Mouse (Mus musculus): ENCODE measurements around the gene Pdzd7. TPM values are rescaled to one million over a fixed set of nuclear protein-coding genes. Genes with fewer than 3 reads are reported as not detected.

The Pdzd7 gene
- polyA plus RNA-seq, 1 experiment from 2014 or later = 0.34 TPM

DNA sequence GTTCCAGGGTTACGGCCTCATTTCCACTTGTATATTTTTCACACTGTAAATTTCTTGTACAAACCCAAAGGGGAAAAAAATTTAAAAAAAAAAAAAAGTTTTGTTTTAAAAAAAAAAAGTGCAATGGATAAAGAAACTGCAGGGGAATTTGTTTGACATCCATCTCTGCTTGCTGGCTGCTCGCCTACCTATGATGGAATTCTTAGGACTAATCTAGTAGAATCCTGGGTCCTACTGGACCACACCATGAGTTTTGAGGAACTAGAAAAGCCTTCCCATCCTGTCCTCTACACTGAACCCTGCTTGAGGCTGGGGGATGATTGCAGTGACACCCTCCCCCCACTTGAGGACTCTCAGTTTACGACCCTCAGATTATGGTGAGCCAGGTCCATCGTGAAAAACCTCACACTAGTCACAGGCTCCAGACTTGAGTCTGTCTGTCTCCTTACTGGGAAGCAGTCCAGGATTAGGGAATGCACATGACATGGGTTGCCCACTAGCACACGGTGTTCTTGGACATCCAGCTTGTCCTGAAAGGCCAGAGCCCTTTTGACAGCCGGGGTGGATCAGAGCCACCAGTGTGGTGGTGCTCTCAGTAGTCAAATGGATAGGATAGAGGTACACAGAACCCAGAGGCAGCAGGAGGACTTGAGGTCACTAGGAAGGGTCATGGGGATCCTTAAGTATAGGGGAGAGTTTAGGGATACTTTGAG lies 18.4 kb downstream of the Pdzd7 start:
- 65% methylated on average over 6 of the region's 6 CpGs for WGBS
- Histone ChIP-seq H3K4me1 (peaks cover 27% of the 10 kb centered on the region), H3K9me3 (no peaks in the 10 kb centered on the region), H3K36me3 (peaks cover 58% of the 10 kb centered on the region), H3K27ac (no peak overlapping the region; the same call in 1 of the 2 replicates), H3K4me3 (no peak overlapping the region), H3K9ac (no peak overlapping the region), H3K27me3 (no peaks in the 10 kb centered on the region), H3K4me2 (no peak overlapping the region)
- ATAC-seq (ENCODE audit: borderline replicate concordance, extremely low read depth, low FRiP score, low TSS enrichment) = no peak

DNA sequence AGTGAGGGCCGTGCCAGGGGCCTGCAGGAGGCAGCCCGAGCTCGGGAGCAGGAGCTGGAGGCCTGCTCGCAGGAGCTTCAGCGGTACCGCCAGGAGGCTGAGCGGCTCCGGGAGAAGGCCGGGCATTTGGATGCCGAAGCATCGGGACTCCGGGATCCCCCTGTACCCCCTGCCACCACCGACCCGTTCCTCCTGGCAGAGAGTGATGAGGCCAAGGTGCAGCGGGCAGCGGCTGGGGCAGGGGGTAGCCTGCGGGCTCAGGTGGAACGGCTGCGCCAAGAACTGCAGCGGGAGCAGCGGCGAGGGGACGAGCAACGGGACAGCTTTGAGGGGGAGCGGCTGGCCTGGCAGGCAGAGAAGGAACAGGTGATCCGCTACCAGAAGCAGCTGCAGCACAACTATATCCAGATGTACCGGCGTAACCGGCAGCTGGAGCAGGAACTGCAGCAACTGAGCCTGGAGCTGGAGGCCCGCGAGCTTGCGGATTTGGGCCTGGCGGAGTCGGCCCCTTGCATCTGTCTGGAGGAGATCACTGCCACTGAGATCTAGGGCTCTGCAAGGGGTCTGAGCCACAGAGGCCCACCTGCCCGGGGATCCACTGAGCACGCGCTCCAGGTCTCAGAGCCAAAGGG lies 19.5 kb downstream of the Pdzd7 start:
- Histone ChIP-seq H3K9ac (no peak overlapping the region), H3K27ac (no peak overlapping the region), H3K4me1 (peaks cover 24% of the 10 kb centered on the region), H3K9me3 (no peaks in the 10 kb centered on the region), H3K4me2 (no peak overlapping the region), H3K4me3 (no peak overlapping the region), H3K27me3 (no peaks in the 10 kb centered on the region), H3K36me3 (peaks cover 67% of the 10 kb centered on the region)
- 89% methylated on average over 37 of the region's 37 CpGs for WGBS
- ATAC-seq (ENCODE audit: borderline replicate concordance, extremely low read depth, low FRiP score, low TSS enrichment) = no peak

DNA sequence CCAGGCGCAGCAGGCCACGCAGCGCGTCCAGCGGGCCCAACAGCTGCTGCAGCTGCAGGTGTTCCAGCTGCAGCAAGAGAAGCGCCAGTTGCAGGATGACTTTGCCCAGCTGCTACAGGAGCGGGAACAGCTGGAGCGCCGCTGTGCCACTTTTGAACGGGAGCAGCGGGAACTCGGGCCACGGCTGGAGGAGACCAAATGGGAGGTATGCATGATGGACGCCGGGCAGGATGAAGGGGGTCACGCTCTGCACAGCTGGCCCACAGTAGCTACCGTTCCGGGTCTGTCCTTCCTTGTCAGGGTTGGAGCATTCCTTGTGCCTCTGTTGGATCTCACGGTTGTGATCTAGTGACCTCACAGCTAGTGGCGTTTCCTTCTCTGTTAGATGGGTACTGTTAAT lies 20.7 kb downstream of the Pdzd7 start:
- no peak for ATAC-seq (ENCODE audit: borderline replicate concordance, extremely low read depth, low FRiP score, low TSS enrichment)
- Histone ChIP-seq H3K9me3 (no peaks in the 10 kb centered on the region), H3K27me3 (no peaks in the 10 kb centered on the region), H3K36me3 (peaks cover 67% of the 10 kb centered on the region), H3K4me1 (peaks cover 25% of the 10 kb centered on the region), H3K27ac (no peak overlapping the region), H3K9ac (no peak overlapping the region), H3K4me2 (no peak overlapping the region), H3K4me3 (no peak overlapping the region)
- WGBS = 71% methylated on average over 20 of the region's 20 CpGs

DNA sequence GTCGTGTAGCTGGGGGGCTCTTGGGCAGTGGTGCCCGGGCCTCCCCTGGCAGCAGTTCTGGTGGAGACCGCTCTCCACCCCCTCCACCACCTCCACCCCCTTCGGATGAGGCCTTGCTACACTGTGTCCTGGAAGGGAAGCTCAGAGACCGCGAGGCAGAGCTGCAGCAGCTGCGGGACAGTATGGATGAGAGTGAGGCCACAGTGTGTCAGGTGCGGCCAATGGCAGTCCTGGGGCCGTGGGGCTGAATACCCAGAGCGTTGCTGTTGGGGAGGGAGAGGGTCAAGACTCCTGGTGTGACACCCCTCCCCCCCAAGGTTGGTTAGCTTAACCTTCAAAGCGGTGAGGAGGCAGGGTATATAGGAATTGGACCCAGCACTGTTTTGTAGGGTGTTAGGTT lies 21.5 kb downstream of the Pdzd7 start:
- WGBS = 69% methylated on average over 10 of the region's 11 CpGs
- ATAC-seq (ENCODE audit: borderline replicate concordance, extremely low read depth, low FRiP score, low TSS enrichment) = no peak
- H3K36me3 ChIP-seq = peaks cover 67% of the 10 kb centered on the region
- H3K27ac ChIP-seq = no peak overlapping the region
- peaks cover 33% of the 10 kb centered on the region for H3K4me1 ChIP-seq
- H3K4me2 ChIP-seq = no peak overlapping the region
- H3K27me3 ChIP-seq = no peaks in the 10 kb centered on the region
- H3K9me3 ChIP-seq = no peaks in the 10 kb centered on the region
- no peak overlapping the region for H3K9ac ChIP-seq
- H3K4me3 ChIP-seq = no peak overlapping the region

DNA sequence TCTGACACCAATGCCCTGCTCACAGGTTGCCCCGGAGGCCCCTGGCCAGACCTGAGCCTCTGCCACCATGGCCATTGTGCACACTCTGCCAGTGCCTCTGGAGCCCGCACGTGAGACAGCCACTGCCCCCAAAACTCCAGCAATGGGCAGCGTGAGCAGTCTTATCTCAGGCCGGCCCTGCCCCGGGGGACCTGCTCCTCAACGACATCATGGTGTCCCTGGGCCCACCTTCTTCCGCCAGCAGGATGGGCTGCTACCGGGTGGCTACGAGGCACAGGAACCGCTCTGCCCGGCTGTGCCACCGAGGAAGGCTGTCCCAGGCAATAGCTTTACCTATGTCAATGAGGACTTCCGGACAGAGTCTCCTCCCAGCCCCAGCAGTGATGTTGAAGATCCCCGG lies 24.2 kb downstream of the Pdzd7 start:
- Histone ChIP-seq H3K27ac (no peak overlapping the region), H3K4me1 (peaks cover 46% of the 10 kb centered on the region), H3K36me3 (peaks cover 46% of the 10 kb centered on the region), H3K4me2 (peak overlapping the region; percentile 79; the same call in 1 of the 2 replicates), H3K4me3 (no peak overlapping the region), H3K27me3 (no peaks in the 10 kb centered on the region), H3K9ac (0 out of 2 replicates have a peak overlapping the region, but pooled peaks have one; percentile 10), H3K9me3 (no peaks in the 10 kb centered on the region)
- no peak for ATAC-seq (ENCODE audit: borderline replicate concordance, extremely low read depth, low FRiP score, low TSS enrichment)
- WGBS = 82% methylated on average over 15 of the region's 15 CpGs

DNA sequence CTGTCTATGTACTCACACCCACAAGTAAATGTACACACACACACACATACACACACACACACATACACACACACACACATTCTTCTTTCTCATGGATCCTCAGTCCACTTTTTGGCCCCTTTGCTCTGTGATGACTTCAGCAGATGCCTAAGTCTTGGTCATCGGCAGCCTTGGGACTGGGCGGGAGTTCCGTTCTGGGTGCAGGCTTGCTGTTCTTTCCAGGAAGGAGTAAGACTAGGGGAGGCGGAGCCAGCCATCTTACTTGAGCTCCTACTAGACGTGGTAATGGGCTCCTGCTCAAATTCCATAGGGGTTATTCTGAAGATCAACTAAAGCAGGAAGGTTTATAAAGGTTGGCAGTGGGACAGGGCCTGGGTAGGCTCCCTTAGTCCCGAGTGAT lies 25.2 kb downstream of the Pdzd7 start:
- H3K4me3 ChIP-seq = peak overlapping the region; percentile 5; the same call in 1 of the 2 replicates
- WGBS = 36% methylated on average over 6 of the region's 6 CpGs
- ATAC-seq (ENCODE audit: borderline replicate concordance, extremely low read depth, low FRiP score, low TSS enrichment) = no peak

DNA sequence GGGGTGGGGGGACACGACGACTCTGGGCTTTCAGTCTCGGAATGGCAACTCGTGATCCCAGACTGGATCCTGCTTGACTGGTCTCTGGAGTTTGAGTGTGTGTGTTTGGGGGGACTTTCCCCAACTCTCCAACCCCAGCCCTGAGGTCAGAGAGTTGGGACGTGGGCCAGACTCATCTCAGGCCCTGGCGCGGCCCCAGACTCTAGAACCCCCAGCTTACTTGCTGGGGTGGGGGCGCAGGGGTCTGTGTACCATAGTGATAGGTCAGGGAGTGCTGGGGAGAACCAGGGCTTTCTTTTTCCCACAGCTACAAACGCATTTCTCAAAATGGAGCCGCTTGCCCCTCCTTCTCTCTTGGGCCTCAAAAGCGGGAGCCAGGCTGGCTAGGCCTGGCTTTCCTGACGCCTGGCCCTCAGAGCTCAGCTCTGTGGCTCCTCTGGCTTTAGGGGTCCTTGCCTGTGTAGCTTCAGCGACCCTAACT lies 27.1 kb downstream of the Pdzd7 start:
- H3K27me3 ChIP-seq = no peaks in the 10 kb centered on the region
- ATAC-seq (ENCODE audit: borderline replicate concordance, extremely low read depth, low FRiP score, low TSS enrichment) = no peak
- peaks cover 63% of the 10 kb centered on the region for H3K4me1 ChIP-seq
- under 1% methylated on average over 13 of the region's 13 CpGs for WGBS
- peaks cover 18% of the 10 kb centered on the region for H3K36me3 ChIP-seq
- H3K4me2 ChIP-seq = peak overlapping the region; percentile 79
- H3K9ac ChIP-seq = peak overlapping the region; percentile 89
- peak overlapping the region; percentile 99 for H3K27ac ChIP-seq
- H3K9me3 ChIP-seq = no peaks in the 10 kb centered on the region
- peak overlapping the region; percentile 74 for H3K4me3 ChIP-seq

More for the DNA sequence above, 25.2 kb downstream of the Pdzd7 start:
- Histone ChIP-seq H3K9me3 (no peaks in the 10 kb centered on the region), H3K36me3 (peaks cover 35% of the 10 kb centered on the region), H3K27me3 (no peaks in the 10 kb centered on the region), H3K9ac (no peak overlapping the region), H3K4me1 (peaks cover 50% of the 10 kb centered on the region), H3K27ac (no peak overlapping the region), H3K4me2 (peak overlapping the region; percentile 79)

DNA sequence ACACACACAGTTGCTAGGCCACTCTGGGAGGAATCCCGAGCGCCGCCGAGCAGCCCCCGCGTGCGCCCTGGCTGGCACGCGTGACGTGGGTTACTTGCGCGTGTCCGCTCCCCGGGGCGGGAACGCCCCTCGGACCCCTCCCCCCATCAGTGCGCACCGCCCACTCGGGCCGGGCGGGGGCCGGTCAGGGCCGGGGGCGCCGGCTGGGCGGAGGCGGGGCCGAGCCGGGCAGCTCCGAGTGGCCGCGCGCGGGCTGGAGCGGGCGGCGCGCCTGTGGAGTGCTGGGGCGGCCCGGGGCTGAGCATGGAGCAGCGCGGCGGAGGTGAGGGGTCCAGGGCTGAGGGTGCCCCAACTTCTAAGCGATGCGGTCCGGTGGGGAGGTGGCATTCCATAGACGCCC lies 27.6 kb downstream of the Pdzd7 start:
- Histone ChIP-seq H3K36me3 (peaks cover 16% of the 10 kb centered on the region), H3K27ac (peak overlapping the region; percentile 99), H3K4me1 (peaks cover 67% of the 10 kb centered on the region), H3K4me2 (peak overlapping the region; percentile 79), H3K27me3 (no peaks in the 10 kb centered on the region), H3K4me3 (peak overlapping the region; percentile 74), H3K9ac (peak overlapping the region; percentile 89), H3K9me3 (no peaks in the 10 kb centered on the region)
- WGBS = 1% methylated on average over 46 of the region's 48 CpGs
- ATAC-seq (ENCODE audit: borderline replicate concordance, extremely low read depth, low FRiP score, low TSS enrichment) = peak; percentile 73

DNA sequence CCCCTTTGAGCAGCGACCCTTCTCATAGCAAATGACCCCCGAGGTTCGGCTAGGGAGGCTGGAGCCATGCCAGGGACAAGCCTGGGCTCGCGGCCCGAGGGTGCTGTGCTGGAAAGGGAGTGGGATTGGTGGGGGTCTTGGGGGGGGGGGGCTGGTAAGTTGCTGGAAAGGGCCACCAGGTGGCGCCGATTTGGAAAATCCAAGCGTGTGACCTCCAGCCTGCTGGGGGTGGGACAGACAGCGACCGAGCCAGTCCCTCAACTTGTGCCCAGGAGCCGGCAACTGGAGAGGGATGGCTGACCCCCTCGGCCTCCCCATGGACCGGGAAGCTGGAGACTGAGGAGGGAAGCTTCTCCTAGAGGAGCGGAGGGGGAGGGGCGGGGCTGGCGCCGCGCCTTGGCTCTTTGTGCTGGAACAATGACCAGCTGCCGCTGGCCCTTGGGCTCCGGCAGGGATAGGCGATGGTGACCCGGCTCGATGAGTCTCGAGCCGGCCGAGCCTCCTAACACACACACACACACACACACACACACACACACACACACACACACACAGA lies 28.2 kb downstream of the Pdzd7 start:
- WGBS = under 1% methylated on average over 26 of the region's 27 CpGs
- Histone ChIP-seq H3K27me3 (no peaks in the 10 kb centered on the region), H3K36me3 (peaks cover 10% of the 10 kb centered on the region; the same call in 1 of the 2 replicates)

DNA sequence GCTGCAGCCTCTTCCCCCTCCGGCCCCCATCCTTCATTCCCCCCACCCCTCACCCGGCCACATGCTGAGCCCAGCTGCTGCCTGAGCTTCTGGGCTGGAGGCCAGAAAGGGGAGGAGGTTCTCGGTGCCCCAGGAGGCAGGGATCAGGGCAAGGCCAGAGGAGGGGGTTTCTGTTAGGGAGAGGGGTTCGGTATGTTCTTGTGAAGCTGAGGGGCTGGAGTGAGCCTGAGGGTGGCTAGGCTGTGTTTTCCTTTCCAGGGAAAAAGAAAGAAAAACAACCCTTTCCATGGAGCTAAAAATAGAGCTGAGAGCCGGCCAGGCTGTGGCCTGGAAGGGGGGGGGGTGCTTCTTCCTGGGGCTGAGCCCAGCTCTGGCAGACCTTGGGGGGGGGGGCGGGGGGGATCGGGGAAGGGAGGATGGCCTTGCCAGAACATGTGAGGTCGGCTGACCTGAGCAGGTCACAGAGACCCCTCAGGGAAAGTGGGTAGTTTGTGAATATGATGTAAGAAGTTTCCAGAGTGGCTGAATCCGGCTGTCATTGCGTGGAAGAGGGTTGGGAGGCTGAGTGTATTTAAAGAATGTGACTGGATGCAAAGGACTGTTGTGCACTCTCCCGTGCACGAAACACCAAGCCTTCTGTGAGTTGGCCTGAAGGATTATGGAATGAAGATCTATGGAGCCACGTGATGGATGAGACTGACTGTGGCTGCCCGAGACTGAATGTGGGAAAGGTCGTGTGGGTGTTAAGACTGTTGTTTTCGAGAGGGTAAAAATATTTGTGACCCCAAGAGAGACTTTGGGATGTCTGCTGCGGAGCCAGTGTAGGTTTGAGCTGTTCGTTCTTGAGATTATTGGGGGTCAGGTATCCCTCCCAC lies 28.9 kb downstream of the Pdzd7 start:
- Histone ChIP-seq H3K9me3 (no peaks in the 10 kb centered on the region), H3K36me3 (peaks cover 8% of the 10 kb centered on the region), H3K4me3 (peak overlapping the region; percentile 74), H3K4me1 (peaks cover 68% of the 10 kb centered on the region), H3K4me2 (peak overlapping the region; percentile 79), H3K27me3 (no peaks in the 10 kb centered on the region), H3K9ac (peak overlapping the region; percentile 60), H3K27ac (peak overlapping the region; percentile 99)
- ATAC-seq (ENCODE audit: borderline replicate concordance, extremely low read depth, low FRiP score, low TSS enrichment) = peak; percentile 52
- WGBS = 1% methylated on average over 18 of the region's 18 CpGs

More for the DNA sequence above, 28.2 kb downstream of the Pdzd7 start:
- peak overlapping the region; percentile 99 for H3K27ac ChIP-seq
- H3K4me2 ChIP-seq = peak overlapping the region; percentile 79
- peak; percentile 65 for ATAC-seq (ENCODE audit: borderline replicate concordance, extremely low read depth, low FRiP score, low TSS enrichment)
- H3K4me1 ChIP-seq = peaks cover 70% of the 10 kb centered on the region
- H3K4me3 ChIP-seq = peak overlapping the region; percentile 74
- peak overlapping the region; percentile 89 for H3K9ac ChIP-seq
- H3K9me3 ChIP-seq = no peaks in the 10 kb centered on the region

DNA sequence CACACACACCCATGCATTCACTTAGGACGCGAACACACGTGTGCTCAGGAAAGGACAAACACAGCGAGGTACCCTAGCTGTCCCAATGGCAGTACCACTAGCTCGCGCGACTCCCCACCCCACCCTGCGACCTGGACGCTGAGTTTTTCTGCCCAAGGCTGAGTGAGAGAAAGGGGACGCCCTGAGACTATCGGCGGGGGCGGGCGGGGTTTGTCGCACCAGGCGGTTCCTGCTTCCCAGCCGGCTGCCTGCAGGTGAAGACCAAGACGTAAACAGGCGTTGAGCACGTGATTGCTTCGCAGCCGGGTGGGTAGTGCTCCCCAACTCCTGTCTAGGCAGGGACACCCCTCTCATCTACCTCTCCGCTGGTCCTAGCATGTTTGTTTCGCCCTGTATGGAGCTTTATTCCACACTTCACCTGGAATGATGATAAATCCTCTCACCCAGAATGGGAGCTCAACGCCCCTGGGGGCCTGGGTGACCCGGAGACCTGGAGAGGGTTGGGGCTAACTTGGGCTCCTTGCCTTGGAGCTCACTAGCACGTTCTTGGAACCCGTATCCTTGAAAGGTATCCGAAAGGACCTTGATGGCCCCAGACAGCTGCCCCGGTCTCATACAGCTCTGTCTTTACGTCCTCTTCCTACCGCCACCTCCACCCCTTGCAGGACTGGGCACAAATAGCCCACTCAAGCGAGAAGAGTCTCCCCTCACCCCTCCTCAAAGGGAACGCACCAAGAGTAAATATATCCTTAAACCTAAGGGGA lies 29.8 kb downstream of the Pdzd7 start:
- Histone ChIP-seq H3K27ac (peak overlapping the region; percentile 99), H3K4me2 (peak overlapping the region; percentile 79), H3K4me1 (peaks cover 59% of the 10 kb centered on the region), H3K36me3 (peaks cover 12% of the 10 kb centered on the region), H3K4me3 (peak overlapping the region; percentile 74), H3K27me3 (no peaks in the 10 kb centered on the region), H3K9me3 (no peaks in the 10 kb centered on the region), H3K9ac (peak overlapping the region; percentile 60)
- WGBS = 0% methylated on average over 34 of the region's 34 CpGs
- no peak for ATAC-seq (ENCODE audit: borderline replicate concordance, extremely low read depth, low FRiP score, low TSS enrichment)

All from lung, embryonic 15.5 days (tissue).